Mouse (Mus musculus): Measurements from ENCODE around the gene Itgax. TPM values are rescaled to one million over a fixed set of nuclear protein-coding genes. Genes with fewer than 3 reads are reported as not detected.
"Not testable (repeated sequence)": the region's sequence is repeated elsewhere in the genome, so short reads cannot be mapped to it uniquely, and the experiment has no call there.

Gene Itgax
- polyA plus RNA-seq, 1 experiment from 2014 or later, result not detected

- no peaks in the 10 kb centered on the region for H3K36me3 ChIP-seq (replicated peaks; ENCODE audit: control insufficient read depth, insufficient read depth, low read depth, low read length)
- H3K4me1 ChIP-seq (ENCODE audit: control insufficient read depth, insufficient read depth, low read length), result no peaks in the 10 kb centered on the region
- H3K9me3 ChIP-seq (replicated peaks; ENCODE audit: control insufficient read depth, low read length), result no peaks in the 10 kb centered on the region
- no peaks in the 10 kb centered on the region for H3K27me3 ChIP-seq (ENCODE audit: control insufficient read depth, insufficient read depth, low read length)
- no peak overlapping the region for H3K27ac ChIP-seq (replicated peaks; ENCODE audit: low read depth, low read length)
- ATAC-seq (replicated peaks; ENCODE audit: insufficient number of reproducible peaks, low FRiP score, low TSS enrichment, low read depth) (no peak), DNase-seq (ENCODE audit: low spot score) (no peak)
- H3K4me2 ChIP-seq (ENCODE audit: low read depth, low read length), result no peak overlapping the region
- no peak overlapping the region for H3K9ac ChIP-seq (replicated peaks; ENCODE audit: low read length)
- 87% methylated on average over 6 of the region's 6 CpGs for WGBS
- no peak overlapping the region for H3K4me3 ChIP-seq (ENCODE audit: low read depth, low read length)
Measured at GRCm38 (mm10) chr7:128139611-128140010, 10.3 kb downstream of the Itgax start.

GRCm38 (mm10) chr7:128150970-128151369 lies 21.6 kb downstream of the Itgax start:
- H3K4me2 ChIP-seq (ENCODE audit: low read depth, low read length), result no peak overlapping the region
- DNase-seq (ENCODE audit: low spot score) (no peak), ATAC-seq (replicated peaks; ENCODE audit: insufficient number of reproducible peaks, low FRiP score, low TSS enrichment, low read depth) (no peak)
- H3K27ac ChIP-seq (replicated peaks; ENCODE audit: low read depth, low read length), result no peak overlapping the region
- no peaks in the 10 kb centered on the region for H3K27me3 ChIP-seq (ENCODE audit: control insufficient read depth, insufficient read depth, low read length)
- WGBS, result 87% methylated on average over 8 of the region's 8 CpGs
- no peaks in the 10 kb centered on the region for H3K9me3 ChIP-seq (replicated peaks; ENCODE audit: control insufficient read depth, low read length)
- H3K4me1 ChIP-seq (ENCODE audit: control insufficient read depth, insufficient read depth, low read length), result no peaks in the 10 kb centered on the region
- H3K9ac ChIP-seq (replicated peaks; ENCODE audit: low read length), result no peak overlapping the region
- H3K36me3 ChIP-seq (replicated peaks; ENCODE audit: control insufficient read depth, insufficient read depth, low read depth, low read length), result no peaks in the 10 kb centered on the region
- no peak overlapping the region for H3K4me3 ChIP-seq (ENCODE audit: low read depth, low read length)

- 92% methylated on average over 21 of the region's 21 CpGs for WGBS
- Histone ChIP-seq H3K9ac (replicated peaks; ENCODE audit: low read length) (no peak within 1 kb of the TSS), H3K27ac (replicated peaks; ENCODE audit: low read depth, low read length) (no peak within 1 kb of the TSS), H3K9me3 (replicated peaks; ENCODE audit: control insufficient read depth, low read length) (no peaks in the 10 kb centered on the region), H3K36me3 (replicated peaks; ENCODE audit: control insufficient read depth, insufficient read depth, low read depth, low read length) (no peaks in the 10 kb centered on the region), H3K4me1 (ENCODE audit: control insufficient read depth, insufficient read depth, low read length) (no peaks in the 10 kb centered on the region), H3K4me3 (ENCODE audit: low read depth, low read length) (no peak within 1 kb of the TSS), H3K27me3 (ENCODE audit: control insufficient read depth, insufficient read depth, low read length) (no peaks in the 10 kb centered on the region), H3K4me2 (ENCODE audit: low read depth, low read length) (no peak within 1 kb of the TSS)
- no peak for DNase-seq (ENCODE audit: low spot score)
- ATAC-seq (replicated peaks; ENCODE audit: insufficient number of reproducible peaks, low FRiP score, low TSS enrichment, low read depth), result no peak
Measured at GRCm38 (mm10) chr7:128154076-128154475, 24.7 kb downstream of the Itgax start, which contains the start of gene Itgad. Gene Itgad (plus strand): TSS chr7:128154376.

GRCm38 (mm10) chr7:128154924-128155323 lies 25.6 kb downstream of the Itgax start:
- Histone ChIP-seq H3K9ac (replicated peaks; ENCODE audit: low read length) (no peak overlapping the region), H3K27me3 (ENCODE audit: control insufficient read depth, insufficient read depth, low read length) (no peaks in the 10 kb centered on the region), H3K9me3 (replicated peaks; ENCODE audit: control insufficient read depth, low read length) (no peaks in the 10 kb centered on the region), H3K4me3 (ENCODE audit: low read depth, low read length) (no peak overlapping the region), H3K36me3 (replicated peaks; ENCODE audit: control insufficient read depth, insufficient read depth, low read depth, low read length) (no peaks in the 10 kb centered on the region), H3K27ac (replicated peaks; ENCODE audit: low read depth, low read length) (no peak overlapping the region), H3K4me2 (ENCODE audit: low read depth, low read length) (no peak overlapping the region), H3K4me1 (ENCODE audit: control insufficient read depth, insufficient read depth, low read length) (no peaks in the 10 kb centered on the region)
- ATAC-seq (replicated peaks; ENCODE audit: insufficient number of reproducible peaks, low FRiP score, low TSS enrichment, low read depth), result no peak
- WGBS, result 74% methylated on average over 10 of the region's 10 CpGs
- no peak for DNase-seq (ENCODE audit: low spot score)

GRCm38 (mm10) chr7:128158688-128159354 lies 29.5 kb downstream of the Itgax start:
- not testable (repeated sequence) for H3K4me3 ChIP-seq (ENCODE audit: low read depth, low read length); H3K27me3 ChIP-seq (ENCODE audit: control insufficient read depth, insufficient read depth, low read length); DNase-seq (ENCODE audit: low spot score); H3K9ac ChIP-seq (replicated peaks; ENCODE audit: low read length); H3K36me3 ChIP-seq (replicated peaks; ENCODE audit: control insufficient read depth, insufficient read depth, low read depth, low read length); ATAC-seq (replicated peaks; ENCODE audit: insufficient number of reproducible peaks, low FRiP score, low TSS enrichment, low read depth); H3K9me3 ChIP-seq (replicated peaks; ENCODE audit: control insufficient read depth, low read length); H3K4me2 ChIP-seq (ENCODE audit: low read depth, low read length); H3K4me1 ChIP-seq (ENCODE audit: control insufficient read depth, insufficient read depth, low read length); H3K27ac ChIP-seq (replicated peaks; ENCODE audit: low read depth, low read length)
- 80% methylated on average over 8 of the region's 8 CpGs for WGBS

GRCm38 (mm10) chr7:128164001-128164400 lies 34.7 kb downstream of the Itgax start:
- Histone ChIP-seq H3K27me3 (ENCODE audit: control insufficient read depth, insufficient read depth, low read length) (no peaks in the 10 kb centered on the region), H3K27ac (replicated peaks; ENCODE audit: low read depth, low read length) (no peak overlapping the region), H3K36me3 (replicated peaks; ENCODE audit: control insufficient read depth, insufficient read depth, low read depth, low read length) (no peaks in the 10 kb centered on the region), H3K9me3 (replicated peaks; ENCODE audit: control insufficient read depth, low read length) (no peaks in the 10 kb centered on the region), H3K4me2 (ENCODE audit: low read depth, low read length) (no peak overlapping the region), H3K4me3 (ENCODE audit: low read depth, low read length) (no peak overlapping the region), H3K9ac (replicated peaks; ENCODE audit: low read length) (no peak overlapping the region), H3K4me1 (ENCODE audit: control insufficient read depth, insufficient read depth, low read length) (no peaks in the 10 kb centered on the region)
- DNase-seq (ENCODE audit: low spot score) (no peak), ATAC-seq (replicated peaks; ENCODE audit: insufficient number of reproducible peaks, low FRiP score, low TSS enrichment, low read depth) (no peak)
- WGBS, result 96% methylated on average over 4 of the region's 4 CpGs

GRCm38 (mm10) chr7:128166391-128166790 lies 37.0 kb downstream of the Itgax start:
- no peak overlapping the region for H3K4me2 ChIP-seq (ENCODE audit: low read depth, low read length)
- no peak for ATAC-seq (replicated peaks; ENCODE audit: insufficient number of reproducible peaks, low FRiP score, low TSS enrichment, low read depth)
- H3K27ac ChIP-seq (replicated peaks; ENCODE audit: low read depth, low read length), result no peak overlapping the region
- no peak overlapping the region for H3K4me3 ChIP-seq (ENCODE audit: low read depth, low read length)
- H3K9me3 ChIP-seq (replicated peaks; ENCODE audit: control insufficient read depth, low read length), result no peaks in the 10 kb centered on the region
- no peaks in the 10 kb centered on the region for H3K36me3 ChIP-seq (replicated peaks; ENCODE audit: control insufficient read depth, insufficient read depth, low read depth, low read length)
- no peak overlapping the region for H3K9ac ChIP-seq (replicated peaks; ENCODE audit: low read length)
- no peaks in the 10 kb centered on the region for H3K27me3 ChIP-seq (ENCODE audit: control insufficient read depth, insufficient read depth, low read length)
- no peaks in the 10 kb centered on the region for H3K4me1 ChIP-seq (ENCODE audit: control insufficient read depth, insufficient read depth, low read length)
- WGBS, result 83% methylated on average over 7 of the region's 7 CpGs
- no peak for DNase-seq (ENCODE audit: low spot score)

- no peak overlapping the region for H3K4me2 ChIP-seq (ENCODE audit: low read depth, low read length)
- H3K9me3 ChIP-seq (replicated peaks; ENCODE audit: control insufficient read depth, low read length), result no peaks in the 10 kb centered on the region
- no peaks in the 10 kb centered on the region for H3K27me3 ChIP-seq (ENCODE audit: control insufficient read depth, insufficient read depth, low read length)
- no peaks in the 10 kb centered on the region for H3K4me1 ChIP-seq (ENCODE audit: control insufficient read depth, insufficient read depth, low read length)
- no peak for ATAC-seq (replicated peaks; ENCODE audit: insufficient number of reproducible peaks, low FRiP score, low TSS enrichment, low read depth)
- no peak overlapping the region for H3K27ac ChIP-seq (replicated peaks; ENCODE audit: low read depth, low read length)
- H3K4me3 ChIP-seq (ENCODE audit: low read depth, low read length), result no peak overlapping the region
- DNase-seq (ENCODE audit: low spot score), result no peak
- H3K9ac ChIP-seq (replicated peaks; ENCODE audit: low read length), result no peak overlapping the region
- no peaks in the 10 kb centered on the region for H3K36me3 ChIP-seq (replicated peaks; ENCODE audit: control insufficient read depth, insufficient read depth, low read depth, low read length)
- 77% methylated on average over 3 of the region's 3 CpGs for WGBS
Measured at GRCm38 (mm10) chr7:128169996-128170395, 40.6 kb downstream of the Itgax start.
